Mouse (Mus musculus): Measurements from ENCODE around the gene Gm10100. TPM values are rescaled to one million over a fixed set of nuclear protein-coding genes. Genes with fewer than 3 reads are reported as not detected.
"Not testable (repeated sequence)": the region's sequence is repeated elsewhere in the genome, so short reads cannot be mapped to it uniquely, and the experiment has no call there.

The Gm10100 gene
- polyA plus RNA-seq (2016; fragmentation: Nextera tagmentation; extraction: Ambion mirVana) = not detected in 2 replicates

GRCm38 (mm10) chr10:77726186-77726585 is at the start of gene Gm10100:
Gene Gm10100, plus strand, starts transcription at chr10:77726486.
- no peak for DNase-seq (ENCODE audit: low spot score)
- Histone ChIP-seq H3K36me3 (replicated peaks) (no peaks in the 10 kb centered on the region), H3K4me1 (no peaks in the 10 kb centered on the region), H3K27ac (replicated peaks) (no peak within 1 kb of the TSS), H3K4me3 (no peak within 1 kb of the TSS), H3K27me3 (replicated peaks; ENCODE audit: low read depth, poor library complexity, severe bottlenecking) (no peaks in the 10 kb centered on the region), H3K9me3 (no peaks in the 10 kb centered on the region)
- 38% methylated on average over 3 of the region's 3 CpGs for WGBS

DNA sequence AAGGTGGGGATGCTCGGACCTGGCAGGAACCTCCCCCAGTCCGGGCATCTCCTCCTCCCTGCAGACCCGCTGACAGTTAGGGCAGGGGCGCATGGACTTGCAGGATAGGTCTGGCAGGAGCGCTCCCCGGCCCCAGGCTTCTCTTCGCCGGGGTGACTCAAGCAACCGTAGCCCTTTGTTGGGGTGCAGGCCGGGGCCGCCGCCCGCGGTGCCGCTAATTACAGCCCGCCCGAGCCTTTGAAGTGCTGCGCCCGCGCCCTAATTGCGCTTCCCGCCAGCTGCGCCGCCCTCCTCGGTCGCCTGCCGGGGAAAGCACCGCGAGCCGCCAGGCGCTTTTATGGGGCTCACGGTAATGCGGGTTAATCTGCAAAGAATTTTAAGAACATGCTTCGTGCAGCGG is 48.7 kb upstream of the Gm10100 start:
- Histone ChIP-seq H3K27ac (replicated peaks) (peak overlapping the region; percentile 66), H3K4me1 (peaks cover 33% of the 10 kb centered on the region), H3K9me3 (no peaks in the 10 kb centered on the region), H3K4me3 (peak overlapping the region; percentile 58), H3K36me3 (replicated peaks) (no peaks in the 10 kb centered on the region), H3K27me3 (replicated peaks; ENCODE audit: low read depth, poor library complexity, severe bottlenecking) (peaks cover 61% of the 10 kb centered on the region)
- WGBS = under 1% methylated on average over 35 of the region's 35 CpGs
- DNase-seq (ENCODE audit: low spot score) = peak; percentile 62

- no peaks in the 10 kb centered on the region for H3K9me3 ChIP-seq
- no peak for DNase-seq (ENCODE audit: low spot score)
- H3K27me3 ChIP-seq (replicated peaks; ENCODE audit: low read depth, poor library complexity, severe bottlenecking) = peaks cover 77% of the 10 kb centered on the region
- WGBS = 69% methylated on average over 7 of the region's 7 CpGs
- H3K27ac ChIP-seq (replicated peaks) = no peak overlapping the region
- no peaks in the 10 kb centered on the region for H3K36me3 ChIP-seq (replicated peaks)
- no peak overlapping the region for H3K4me3 ChIP-seq
- H3K4me1 ChIP-seq = peaks cover 43% of the 10 kb centered on the region
These were observed 43.3 kb upstream of the Gm10100 start for GRCm38 (mm10) chr10:77682994-77683393.

GRCm38 (mm10) chr10:77684181-77684580 is 42.1 kb upstream of the Gm10100 start:
- peak; percentile 57 for DNase-seq (ENCODE audit: low spot score)
- Histone ChIP-seq H3K4me3 (no peak overlapping the region), H3K9me3 (no peaks in the 10 kb centered on the region), H3K27me3 (replicated peaks; ENCODE audit: low read depth, poor library complexity, severe bottlenecking) (peaks cover 77% of the 10 kb centered on the region), H3K4me1 (peaks cover 39% of the 10 kb centered on the region), H3K36me3 (replicated peaks) (no peaks in the 10 kb centered on the region), H3K27ac (replicated peaks) (no peak overlapping the region)
- 26% methylated on average over 8 of the region's 8 CpGs for WGBS

DNA sequence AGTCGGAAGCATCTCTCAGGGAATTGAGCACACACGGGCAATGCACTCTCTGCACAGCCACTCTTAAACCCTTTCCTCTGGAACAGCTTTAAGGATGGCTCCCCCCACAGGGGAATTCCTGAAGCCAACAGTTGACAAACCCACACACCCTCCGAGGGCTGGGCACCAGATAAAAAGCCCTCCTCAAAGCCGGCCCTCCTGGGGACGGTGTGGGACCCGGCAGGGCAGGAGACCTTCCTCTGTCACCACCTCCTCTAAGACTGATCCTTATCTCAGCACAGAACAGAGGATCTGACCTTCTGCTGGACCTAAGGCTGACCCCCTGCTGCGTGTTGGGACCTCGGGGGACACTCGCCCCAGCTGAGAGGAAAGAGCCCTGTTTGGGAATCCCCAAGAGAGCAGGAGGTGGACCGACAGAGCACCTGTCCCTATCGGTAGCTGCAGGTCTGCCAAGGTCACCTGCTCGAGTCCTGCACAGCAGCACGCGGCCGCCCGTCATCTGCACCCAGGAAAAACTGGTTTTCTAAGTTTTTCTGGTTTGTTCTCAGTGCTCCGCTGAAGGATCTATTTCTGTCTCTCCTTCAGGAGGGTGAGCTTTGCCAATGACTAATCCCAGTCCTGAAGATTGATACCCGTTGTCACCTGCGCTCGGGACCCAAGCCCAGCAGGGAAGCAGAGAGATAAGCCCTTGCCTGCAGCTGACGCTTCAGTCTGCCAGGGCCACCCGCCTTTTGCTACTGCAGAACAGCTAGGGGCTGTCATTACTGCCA is 40.2 kb upstream of the Gm10100 start, which contains the start of gene Tspear:
TSS of gene Tspear (plus strand) at position 675 of the 770 bp plus-strand sequence.
- Histone ChIP-seq H3K27ac (replicated peaks) (no peak within 1 kb of the TSS), H3K4me3 (no peak within 1 kb of the TSS), H3K4me1 (peaks cover 53% of the 10 kb centered on the region), H3K27me3 (replicated peaks; ENCODE audit: low read depth, poor library complexity, severe bottlenecking) (peaks cover 76% of the 10 kb centered on the region), H3K36me3 (replicated peaks) (no peaks in the 10 kb centered on the region), H3K9me3 (no peaks in the 10 kb centered on the region)
- DNase-seq (ENCODE audit: low spot score) = no peak
- WGBS = 3% methylated on average over 22 of the region's 22 CpGs

DNA sequence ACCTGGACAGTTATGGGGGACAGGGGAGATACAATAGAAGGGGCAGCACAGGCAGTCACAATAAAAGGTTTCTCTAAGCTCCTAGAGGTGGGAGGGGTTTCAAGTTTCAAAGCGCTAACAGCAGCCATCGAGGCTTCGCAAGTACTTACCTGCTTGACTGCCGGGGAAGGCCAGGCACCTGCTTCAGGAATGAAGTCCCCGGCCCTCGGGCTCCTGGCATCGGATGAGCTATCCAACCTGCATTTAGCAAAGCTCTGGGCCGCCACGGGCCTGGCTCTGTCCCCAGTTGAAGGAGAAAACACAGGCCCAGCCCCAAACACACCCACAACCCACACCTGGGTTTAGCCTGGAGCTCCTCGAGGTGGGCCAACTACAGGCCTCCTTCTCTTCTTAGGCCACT is 39.3 kb upstream of the Gm10100 start:
- Histone ChIP-seq H3K36me3 (replicated peaks) (no peaks in the 10 kb centered on the region), H3K27ac (replicated peaks) (no peak overlapping the region), H3K4me1 (peaks cover 53% of the 10 kb centered on the region), H3K27me3 (replicated peaks; ENCODE audit: low read depth, poor library complexity, severe bottlenecking) (peaks cover 81% of the 10 kb centered on the region), H3K4me3 (no peak overlapping the region), H3K9me3 (no peaks in the 10 kb centered on the region)
- WGBS = 18% methylated on average over 10 of the region's 10 CpGs
- no peak for DNase-seq (ENCODE audit: low spot score)

DNA sequence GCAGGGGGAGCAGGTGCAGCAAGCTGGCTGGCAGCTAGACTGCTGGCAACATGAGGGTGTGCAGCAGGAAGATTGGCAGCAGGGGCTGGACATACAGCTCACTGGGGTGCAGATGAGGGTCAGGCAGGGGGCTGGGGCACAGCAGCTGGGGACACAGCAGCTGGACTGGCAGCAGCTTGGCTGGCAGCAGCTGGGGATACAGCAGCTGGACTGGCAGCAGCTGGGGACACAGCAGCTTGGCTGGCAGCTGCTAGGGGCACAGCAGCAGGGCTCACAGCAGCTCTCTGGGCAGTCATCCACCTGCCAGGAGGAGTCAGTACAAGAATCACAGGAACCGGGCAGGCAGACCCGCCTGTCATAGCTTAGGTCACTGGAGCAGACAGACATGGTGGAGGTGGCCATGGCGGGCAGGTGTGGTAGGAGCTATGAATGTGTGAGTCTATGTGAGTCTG is 35.9 kb upstream of the Gm10100 start, which contains the start of gene Gm19402:
TSS of gene Gm19402 (minus strand) at position 402 of the 452 bp plus-strand sequence.
- Histone ChIP-seq H3K4me1 (peaks cover 53% of the 10 kb centered on the region), H3K27me3 (replicated peaks; ENCODE audit: low read depth, poor library complexity, severe bottlenecking) (peaks cover 56% of the 10 kb centered on the region)
- H3K4me3 ChIP-seq; DNase-seq (ENCODE audit: low spot score); H3K9me3 ChIP-seq; H3K27ac ChIP-seq (replicated peaks); H3K36me3 ChIP-seq (replicated peaks): not testable (repeated sequence)
- 74% methylated on average over 3 of the region's 3 CpGs for WGBS

DNA sequence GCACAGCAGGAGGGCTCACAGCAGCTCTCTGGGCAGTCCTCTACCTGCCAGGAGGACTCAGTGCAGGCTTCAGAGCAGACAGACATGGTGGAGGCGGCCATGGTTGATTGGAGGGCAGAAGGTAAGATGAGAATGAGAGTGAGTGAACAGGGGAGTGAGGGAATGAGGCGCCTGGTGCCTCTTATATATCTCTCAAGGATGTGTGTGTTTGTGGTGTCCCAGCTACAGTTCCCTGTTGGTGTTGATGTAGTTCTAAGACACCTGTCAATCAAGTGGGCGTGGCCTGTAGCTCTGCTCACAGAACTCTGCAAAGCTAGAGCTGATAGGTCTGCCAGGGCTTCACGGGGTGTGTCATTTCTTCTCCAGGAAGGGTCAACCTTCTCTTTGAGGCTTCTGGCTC is 29.2 kb upstream of the Gm10100 start, which contains the start of gene Gm9508:
TSS of gene Gm9508 (minus strand) at position 101 of the 400 bp plus-strand sequence.
- H3K27me3 ChIP-seq (replicated peaks; ENCODE audit: low read depth, poor library complexity, severe bottlenecking) = no peaks in the 10 kb centered on the region
- peaks cover 29% of the 10 kb centered on the region for H3K4me1 ChIP-seq
- no peak for DNase-seq (ENCODE audit: low spot score)
- no peak within 1 kb of the TSS for H3K4me3 ChIP-seq
- WGBS = 33% methylated on average over 4 of the region's 4 CpGs
- no peaks in the 10 kb centered on the region for H3K9me3 ChIP-seq
- H3K27ac ChIP-seq (replicated peaks) = no peak within 1 kb of the TSS
- no peaks in the 10 kb centered on the region for H3K36me3 ChIP-seq (replicated peaks)

DNA sequence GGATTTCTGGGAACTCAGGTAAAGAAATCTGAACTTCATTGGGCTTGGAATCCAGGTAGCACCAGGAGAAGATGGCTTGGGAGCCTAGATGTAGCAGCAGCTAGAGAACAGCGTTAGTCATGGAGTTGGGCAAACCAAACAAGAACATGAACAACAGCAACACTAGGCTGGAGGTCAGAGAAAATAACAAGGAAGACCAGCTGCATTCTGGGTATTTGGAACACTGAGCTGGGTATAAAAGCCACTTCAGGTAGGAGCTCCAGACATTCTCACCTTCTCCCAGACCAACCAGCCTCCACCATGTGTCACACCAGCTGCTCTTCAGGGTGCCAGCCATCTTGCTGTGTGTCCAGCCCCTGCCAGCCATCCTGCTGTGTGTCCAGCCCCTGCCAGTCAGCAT is 20.0 kb upstream of the Gm10100 start, which contains the start of gene Gm10272:
TSS of gene Gm10272 (plus strand) at position 301 of the 400 bp plus-strand sequence.
- 95% methylated on average over 1 of the region's 1 CpGs for WGBS
- DNase-seq (ENCODE audit: low spot score) = no peak
- H3K9me3 ChIP-seq = peaks cover 27% of the 10 kb centered on the region
- H3K27me3 ChIP-seq (replicated peaks; ENCODE audit: low read depth, poor library complexity, severe bottlenecking) = no peaks in the 10 kb centered on the region
- no peaks in the 10 kb centered on the region for H3K36me3 ChIP-seq (replicated peaks)
- H3K27ac ChIP-seq (replicated peaks) = no peak within 1 kb of the TSS
- no peak within 1 kb of the TSS for H3K4me3 ChIP-seq
- no peaks in the 10 kb centered on the region for H3K4me1 ChIP-seq

GRCm38 (mm10) chr10:77709831-77710230 is 16.5 kb upstream of the Gm10100 start:
- no peak for DNase-seq (ENCODE audit: low spot score)
- H3K4me3 ChIP-seq = no peak overlapping the region
- no peaks in the 10 kb centered on the region for H3K36me3 ChIP-seq (replicated peaks)
- peaks cover 17% of the 10 kb centered on the region; the same call in 1 of the 2 replicates for H3K9me3 ChIP-seq
- WGBS = 83% methylated on average over 3 of the region's 3 CpGs
- no peak overlapping the region for H3K27ac ChIP-seq (replicated peaks)
- no peaks in the 10 kb centered on the region for H3K27me3 ChIP-seq (replicated peaks; ENCODE audit: low read depth, poor library complexity, severe bottlenecking)
- H3K4me1 ChIP-seq = no peaks in the 10 kb centered on the region

- not testable (repeated sequence) for H3K4me1 ChIP-seq; DNase-seq (ENCODE audit: low spot score); H3K27ac ChIP-seq (replicated peaks); H3K36me3 ChIP-seq (replicated peaks); H3K4me3 ChIP-seq; H3K27me3 ChIP-seq (replicated peaks; ENCODE audit: low read depth, poor library complexity, severe bottlenecking)
- H3K9me3 ChIP-seq = peaks cover 15% of the 10 kb centered on the region; the same call in 1 of the 2 replicates
These were observed 15.1 kb upstream of the Gm10100 start, which contains the start of gene Gm10024 for GRCm38 (mm10) chr10:77711157-77711556. Gene Gm10024, plus strand, starts transcription at chr10:77711457.

DNA sequence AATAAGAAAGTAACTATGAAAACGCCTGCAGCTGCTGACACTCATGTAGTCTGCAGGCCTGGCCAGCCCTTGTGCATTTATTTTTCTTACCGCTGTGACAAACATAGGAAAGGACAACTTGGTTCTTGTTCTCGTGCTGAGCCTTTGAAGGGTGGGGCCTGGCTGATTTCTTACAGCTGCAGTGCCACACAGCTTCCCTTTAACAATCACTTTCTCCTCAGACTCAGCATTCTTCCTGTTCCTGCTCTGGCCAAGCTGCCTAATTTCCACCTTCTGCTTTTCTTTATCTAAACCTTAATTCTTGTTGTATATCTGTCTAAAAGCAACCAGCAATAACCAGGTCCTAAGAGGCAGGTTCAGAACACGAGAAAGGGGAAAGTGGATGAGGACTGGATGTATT is 12.6 kb upstream of the Gm10100 start:
- Histone ChIP-seq H3K27me3 (replicated peaks; ENCODE audit: low read depth, poor library complexity, severe bottlenecking) (no peaks in the 10 kb centered on the region), H3K4me3 (no peak overlapping the region), H3K9me3 (peaks cover 8% of the 10 kb centered on the region; the same call in 1 of the 2 replicates), H3K36me3 (replicated peaks) (no peaks in the 10 kb centered on the region), H3K27ac (replicated peaks) (no peak overlapping the region), H3K4me1 (no peaks in the 10 kb centered on the region)
- DNase-seq (ENCODE audit: low spot score) = no peak
- WGBS = 63% methylated on average over 4 of the region's 4 CpGs

DNA sequence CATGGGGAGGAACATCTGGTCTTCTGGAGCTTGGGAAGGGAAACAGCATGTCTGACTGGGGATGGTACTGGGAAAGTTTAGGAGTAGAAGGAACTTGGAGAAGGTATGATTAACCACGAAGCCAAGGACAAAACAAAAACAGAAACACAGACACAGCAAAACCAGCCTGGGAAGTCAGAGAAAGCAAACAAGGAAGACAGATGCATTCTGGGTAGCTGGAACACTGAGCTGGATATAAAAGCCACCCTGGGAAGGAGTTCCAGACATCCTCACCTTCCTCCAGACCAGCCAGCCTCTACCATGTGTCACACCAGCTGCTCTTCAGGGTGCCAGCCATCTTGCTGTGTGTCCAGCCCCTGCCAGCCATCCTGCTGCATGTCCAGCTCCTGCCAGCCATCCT is 10.8 kb upstream of the Gm10100 start, which contains the start of gene Gm10142:
TSS of gene Gm10142 (plus strand) at position 301 of the 400 bp plus-strand sequence.
- Histone ChIP-seq H3K9me3 (peaks cover 10% of the 10 kb centered on the region; the same call in 1 of the 2 replicates), H3K27ac (replicated peaks) (no peak within 1 kb of the TSS), H3K27me3 (replicated peaks; ENCODE audit: low read depth, poor library complexity, severe bottlenecking) (no peaks in the 10 kb centered on the region), H3K36me3 (replicated peaks) (no peaks in the 10 kb centered on the region), H3K4me3 (no peak within 1 kb of the TSS), H3K4me1 (no peaks in the 10 kb centered on the region)
- WGBS = 85% methylated on average over 1 of the region's 1 CpGs
- DNase-seq (ENCODE audit: low spot score) = no peak

All from embryonic facial prominence, embryonic 10.5 days (tissue).